Mouse (Mus musculus) cerebellum, postnatal 10 days (tissue): ENCODE results near the gene Agxt.

ENCODE experiments used
- DNase-seq, 2 experiments: peaks; one replicate each; pipeline ENCODE4 v3.0.0; 2021; ENCODE audit warnings: mixed read lengths in 2 of 2

Agxt gene

GRCm38 (mm10) chr1:93150907-93151661, 16.0 kb downstream of the Agxt start:
- no peak for DNase-seq

GRCm38 (mm10) chr1:93157566-93157965, 22.5 kb downstream of the Agxt start:
- peak; percentile 45 to 47 for DNase-seq

DNA sequence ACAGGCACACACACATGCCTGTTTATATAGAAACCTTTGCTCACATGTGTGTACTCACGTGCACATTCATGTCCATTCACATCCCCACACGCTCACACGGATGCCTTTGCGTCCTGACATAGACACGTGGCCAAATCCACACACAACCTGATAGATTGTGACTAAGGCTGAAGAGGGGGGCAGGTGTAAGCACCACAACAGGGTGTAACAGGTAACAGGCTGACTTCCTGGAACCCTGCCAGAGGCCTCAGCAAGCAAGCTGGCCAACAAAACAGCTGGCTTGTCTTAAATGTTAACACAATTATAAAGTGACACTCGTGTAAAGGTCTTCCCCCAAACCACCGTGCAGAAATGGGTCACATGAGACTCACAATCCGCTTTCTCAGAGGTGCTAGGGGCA, 23.9 kb downstream of the Agxt start:
- peak in 1 of 2 experiments; percentile 27 for DNase-seq

DNA sequence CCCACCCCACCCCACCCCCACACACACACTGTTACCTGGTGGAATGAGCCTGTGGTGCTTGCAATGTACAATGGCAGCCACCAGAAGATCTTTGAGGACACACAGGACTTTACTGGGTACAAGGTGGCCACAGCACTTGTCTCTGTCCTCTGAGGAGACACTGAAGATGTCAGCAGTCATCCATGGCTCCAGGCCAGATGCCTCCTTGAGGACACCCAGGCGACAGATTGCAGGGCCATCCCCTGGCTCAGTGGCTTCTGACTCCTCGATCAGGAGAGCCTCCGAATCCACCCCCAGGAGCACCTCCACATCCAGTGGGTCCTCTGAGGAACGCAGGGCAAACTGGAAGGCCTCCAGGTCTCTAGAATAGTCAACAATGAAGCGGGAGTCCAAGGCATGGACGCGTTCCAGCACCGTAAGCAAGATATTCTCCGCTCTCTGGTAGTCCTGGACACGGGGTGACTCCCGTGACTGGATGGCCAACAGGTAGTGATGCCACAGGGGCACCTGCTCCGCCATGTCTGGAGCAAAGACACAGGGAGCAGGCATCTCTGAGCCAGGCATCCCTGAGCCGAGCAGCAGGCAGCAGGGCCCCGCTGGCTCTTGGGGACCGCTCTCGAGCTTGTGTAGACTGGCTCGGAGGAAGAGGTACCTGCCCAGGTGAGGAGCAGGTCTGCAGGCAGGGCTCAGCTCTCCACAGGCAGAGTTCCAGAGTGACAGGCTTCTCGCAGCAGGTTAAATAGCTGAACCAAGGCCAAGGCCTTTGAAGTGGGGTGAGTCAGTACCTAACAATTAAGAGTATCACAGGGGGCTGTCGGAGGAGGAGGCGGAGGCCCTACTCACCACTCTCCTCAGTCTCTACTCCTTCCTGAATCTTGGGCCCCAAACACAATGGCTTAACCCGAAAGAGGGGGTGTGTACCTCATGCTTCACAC, 24.8 kb downstream of the Agxt start:
- DNase-seq, result peak; percentile 60

DNA sequence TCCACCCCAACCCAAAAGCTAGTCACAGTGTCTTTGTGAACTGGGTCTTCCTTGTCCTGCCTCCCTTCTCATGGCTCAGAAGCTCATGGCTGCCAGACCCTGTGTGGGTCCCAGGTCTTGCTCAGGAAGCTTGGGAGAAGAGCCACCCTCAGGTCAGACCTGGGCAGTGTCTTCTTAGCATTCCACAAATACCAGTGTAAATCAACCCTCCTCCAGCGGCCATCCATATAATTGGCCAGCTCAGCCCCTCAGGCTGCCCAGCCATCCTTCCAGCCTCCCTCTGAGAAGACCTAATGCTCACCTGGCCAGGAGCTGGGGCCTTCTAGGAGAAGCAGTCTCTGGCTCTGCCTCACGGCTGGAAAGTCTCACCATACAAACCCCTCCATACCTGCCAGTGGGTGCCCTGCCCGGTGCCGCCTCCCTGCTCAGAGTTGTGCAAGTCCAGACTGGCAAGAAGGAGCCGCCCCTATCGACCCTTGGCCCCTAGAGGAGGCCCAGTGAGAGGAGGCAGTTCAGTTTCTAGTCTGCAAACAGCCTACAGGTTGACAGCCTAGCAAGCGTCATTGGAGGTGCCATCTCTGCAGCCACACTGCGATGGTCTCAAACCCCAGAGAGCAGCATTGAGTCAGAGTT, 25.6 kb downstream of the Agxt start, which contains the start of gene 2310007B03Rik:
TSS of gene 2310007B03Rik (minus strand) at position 448 of the 633 bp plus-strand sequence.
- no peak for DNase-seq

DNA sequence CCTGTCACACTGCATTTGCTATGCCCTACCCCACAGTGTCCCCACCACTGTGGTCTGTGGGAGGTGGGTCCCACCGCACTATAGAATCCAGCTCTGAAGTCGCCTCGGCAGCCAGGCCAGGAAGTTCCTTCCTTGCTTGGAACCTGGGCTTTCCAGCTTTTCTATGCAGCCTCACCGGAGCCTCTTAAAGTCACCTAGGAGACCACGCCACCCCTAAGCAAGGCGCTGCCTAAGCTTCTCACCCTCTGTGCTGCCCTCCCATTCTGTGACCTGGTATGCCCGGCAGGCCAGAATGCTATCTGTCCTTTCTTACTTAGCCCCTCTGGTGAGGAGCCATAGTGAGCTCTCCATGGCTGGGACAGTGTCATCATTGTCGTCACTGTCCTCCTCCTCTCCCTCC, 26.3 kb downstream of the Agxt start:
- DNase-seq, result no peak

DNA sequence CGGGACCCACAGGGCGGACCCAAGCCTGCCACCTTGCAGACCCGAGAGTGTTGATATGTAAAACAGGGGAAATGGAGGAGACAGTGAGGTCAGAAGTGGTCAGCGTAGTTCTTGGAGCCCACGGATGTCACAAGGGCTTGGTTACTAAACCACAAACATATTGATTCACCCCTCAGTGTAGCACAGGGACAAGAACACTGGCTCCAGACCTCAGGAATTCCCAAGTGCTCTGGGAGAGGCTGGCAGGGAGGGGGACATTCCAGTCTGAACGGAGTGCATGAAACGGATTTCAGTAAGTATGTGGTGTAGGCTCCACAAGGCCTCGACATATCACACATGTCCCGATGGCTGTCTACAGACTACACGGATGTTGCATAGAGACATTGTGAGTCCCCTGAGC, 26.9 kb downstream of the Agxt start:
- no peak for DNase-seq

GRCm38 (mm10) chr1:93162588-93162987, 27.5 kb downstream of the Agxt start:
- no peak for DNase-seq

DNA sequence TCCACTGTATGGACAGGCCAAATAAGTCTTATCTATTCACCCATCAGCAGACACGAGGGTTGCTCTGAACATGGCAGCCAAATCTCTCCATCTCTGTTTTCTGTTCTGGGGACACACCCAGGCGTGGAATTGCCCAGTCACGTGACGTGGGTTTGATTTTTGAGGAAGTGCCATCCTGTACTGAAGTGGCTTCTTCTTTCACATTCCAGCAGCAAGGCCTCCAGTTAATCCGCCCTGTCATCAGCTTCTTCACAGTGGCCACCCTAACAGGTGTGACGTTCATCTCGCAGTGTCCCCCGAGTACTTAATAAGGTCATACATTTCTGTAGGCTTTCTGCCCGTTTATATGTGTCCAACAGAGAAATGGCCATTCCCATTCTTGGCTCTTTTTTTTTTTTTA, 30.4 kb downstream of the Agxt start:
- no peak for DNase-seq

- no peak for DNase-seq
Observed at GRCm38 (mm10) chr1:93166346-93167079, 31.5 kb downstream of the Agxt start.

DNA sequence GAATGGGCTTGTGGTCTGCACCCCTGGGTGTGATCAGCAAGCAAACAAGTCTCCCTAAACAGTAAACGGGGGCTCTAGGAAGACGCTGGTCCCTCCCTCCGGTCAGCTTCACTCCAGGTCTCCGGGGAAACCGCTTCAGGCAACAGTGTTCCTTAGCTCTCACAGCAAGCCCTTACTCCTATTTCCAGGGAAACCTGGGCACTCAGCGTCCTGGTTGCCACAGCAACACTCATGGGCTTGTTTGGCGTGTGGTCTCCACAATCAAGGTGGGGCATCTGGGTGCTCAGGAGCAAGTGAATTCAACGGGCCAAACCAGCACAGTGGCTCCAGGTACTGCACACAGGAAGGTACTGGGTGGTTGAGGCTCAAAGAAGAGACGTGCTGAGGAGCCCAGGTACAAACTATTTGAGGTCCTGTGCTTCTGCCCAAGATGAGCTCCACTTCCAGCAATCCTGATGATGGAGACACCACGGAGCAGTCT, 33.3 kb downstream of the Agxt start, which contains the start of gene Crocc2:
TSS of gene Crocc2 (plus strand) at position 431 of the 481 bp plus-strand sequence.
- DNase-seq, result no peak

GRCm38 (mm10) chr1:93173665-93174064, 38.6 kb downstream of the Agxt start:
- DNase-seq, result no peak

GRCm38 (mm10) chr1:93174399-93174798, 39.4 kb downstream of the Agxt start:
- peak; percentile 92 to 95 for DNase-seq

DNA sequence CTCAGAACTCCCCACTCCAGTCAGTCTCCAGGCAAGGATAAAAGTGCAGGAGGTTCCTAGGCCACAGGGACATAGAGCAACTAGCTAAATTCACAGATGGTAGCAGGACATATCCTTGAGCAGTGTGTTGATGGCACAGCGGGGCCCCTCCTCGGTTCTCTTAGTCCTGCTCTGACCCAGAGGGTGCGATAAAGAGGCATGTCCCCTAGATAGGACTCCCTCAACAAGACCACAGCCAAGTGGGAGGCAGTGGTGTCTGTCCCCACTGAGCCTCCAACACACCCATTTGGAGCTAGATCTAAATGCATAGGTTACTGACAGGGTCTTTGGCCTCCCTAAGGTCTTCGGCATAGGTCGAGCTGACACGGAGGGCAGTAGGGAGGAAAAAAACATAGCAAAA, 40.8 kb downstream of the Agxt start:
- no peak for DNase-seq

DNA sequence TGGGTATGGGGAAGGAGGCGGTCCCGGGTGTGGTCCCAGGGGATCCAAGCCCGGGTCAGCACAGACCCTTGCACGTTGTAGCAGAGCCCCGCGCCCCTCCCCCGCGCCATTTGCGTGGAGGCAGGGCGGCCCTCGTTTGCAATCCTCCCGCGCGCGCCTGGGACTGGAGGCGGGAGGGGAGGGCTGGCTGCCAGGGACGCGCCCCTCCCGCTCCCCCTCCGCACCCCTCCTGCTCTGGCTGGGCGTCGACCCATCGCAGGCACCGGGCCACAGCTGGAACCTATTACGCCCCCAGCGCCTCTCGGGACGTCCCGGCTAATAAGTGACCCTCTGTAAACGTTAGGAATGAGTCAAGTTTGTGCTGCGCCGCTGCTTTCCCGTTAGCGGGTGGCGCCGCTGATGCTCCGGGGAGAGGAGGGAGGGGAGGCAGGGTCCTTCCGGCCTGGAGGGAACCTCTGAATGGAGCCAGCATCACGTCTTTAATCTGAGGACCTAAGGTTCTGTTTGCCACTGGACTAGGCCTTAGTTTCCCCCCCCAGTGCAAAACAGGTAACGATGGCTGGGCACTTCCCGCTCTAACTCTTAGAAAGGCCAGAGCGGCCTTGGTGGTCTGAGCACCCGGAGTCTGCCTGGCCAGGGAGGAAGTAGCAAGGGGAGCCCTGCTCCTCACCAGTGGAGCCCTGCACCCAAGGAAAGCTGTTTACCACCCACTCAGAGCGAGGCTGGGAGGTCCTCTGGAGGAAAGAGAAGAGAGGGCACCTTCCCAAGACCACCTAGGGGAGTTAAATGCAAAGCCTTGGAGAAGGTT, 41.7 kb downstream of the Agxt start:
- peak; percentile 63 to 72 for DNase-seq

DNA sequence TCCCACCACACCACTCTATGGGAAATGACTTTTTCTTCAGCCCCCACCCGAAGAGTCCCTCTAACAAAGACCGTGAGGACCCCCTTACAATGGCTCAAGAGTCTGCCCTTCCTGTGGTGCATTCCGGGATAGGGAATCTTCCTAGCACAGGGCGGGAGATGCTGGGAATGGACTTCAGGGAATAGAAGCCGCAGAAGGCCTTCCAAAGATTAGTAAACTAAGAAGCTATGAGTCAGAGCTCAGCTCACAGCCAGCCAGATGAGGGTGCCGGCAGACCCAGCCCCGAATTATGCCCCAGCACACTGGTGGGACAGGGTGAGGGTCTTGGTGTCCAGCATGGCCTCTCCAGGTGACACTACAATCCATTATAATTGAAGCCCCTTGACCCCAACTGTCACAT, 47.2 kb downstream of the Agxt start:
- DNase-seq, result no peak

DNA sequence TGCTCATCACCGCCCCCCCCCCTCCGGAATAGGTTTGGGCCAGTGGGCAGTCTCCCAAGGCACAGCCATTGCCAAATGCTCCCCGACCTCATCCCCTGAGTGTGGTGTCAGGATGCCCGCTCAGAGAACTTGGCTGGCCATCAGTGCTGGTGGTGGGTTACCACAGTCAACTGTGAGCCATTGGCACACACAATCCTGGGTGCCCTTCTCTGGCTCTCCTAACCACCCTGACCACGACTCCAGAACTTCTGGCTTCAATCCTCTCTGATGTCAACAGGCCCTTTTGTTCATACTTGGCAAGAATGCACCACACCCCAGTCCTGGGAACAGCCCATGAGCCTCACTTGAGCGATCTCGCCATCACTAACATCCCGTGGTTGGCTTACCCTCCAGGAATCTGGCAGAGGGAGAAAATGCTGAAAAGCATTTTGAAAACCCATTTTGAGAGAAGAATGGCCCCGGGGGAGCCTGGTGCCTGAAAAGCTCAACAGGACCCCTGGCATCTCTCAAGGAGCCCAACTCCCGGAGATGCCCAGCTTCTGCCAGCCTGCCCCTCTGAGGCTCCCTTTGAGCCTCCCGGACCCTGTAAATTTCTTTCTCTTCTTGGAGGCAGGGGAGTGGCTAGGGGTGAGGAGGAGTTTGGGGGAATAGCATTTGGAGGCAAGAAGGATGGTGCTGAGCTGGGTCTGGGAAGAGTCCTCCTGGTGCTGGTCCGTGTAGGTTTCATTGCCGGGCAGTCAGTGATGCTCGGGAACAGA, 49.2 kb downstream of the Agxt start:
- DNase-seq, result peak; percentile 72 to 81

DNA sequence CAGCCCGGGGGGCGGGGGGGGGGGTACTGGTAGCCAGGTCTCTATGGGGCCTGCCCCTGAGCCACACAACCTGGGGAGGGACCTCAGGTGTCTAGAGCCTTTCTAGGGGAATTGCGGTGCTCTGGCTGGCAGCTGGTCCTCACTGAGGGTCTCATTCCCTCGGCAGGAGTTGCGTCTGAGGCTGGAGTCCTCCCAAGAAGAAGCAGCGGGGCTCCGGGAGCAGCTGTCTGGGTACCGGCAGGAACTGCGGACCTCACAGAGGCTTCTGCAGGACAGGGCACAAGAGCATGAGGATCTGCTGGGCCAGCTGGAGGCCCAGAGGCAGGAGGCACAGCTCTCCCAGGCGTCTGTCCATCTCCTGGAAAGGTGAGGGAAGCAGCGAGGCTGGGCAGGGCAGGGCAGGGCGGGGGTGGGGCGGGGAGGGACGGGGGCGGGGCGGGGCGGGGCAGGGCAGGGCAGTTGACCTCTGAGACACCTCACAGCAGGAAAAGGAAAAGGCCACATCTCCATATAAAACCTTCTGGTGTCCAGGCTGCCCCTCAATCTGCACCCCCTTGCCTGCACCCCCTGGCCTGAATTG, 55.8 kb downstream of the Agxt start:
- peak; percentile 56 to 69 for DNase-seq

GRCm38 (mm10) chr1:93194961-93195360, 59.9 kb downstream of the Agxt start:
- no peak for DNase-seq
